Mouse (Mus musculus) R1 (cell line): Measurements from ENCODE around the gene Ccdc40.

Experiments
- DNase-seq: peaks from one replicate; pipeline ENCODE4 v3.0.0-alpha.2; 2018; ENCODE audit warnings: low read depth, low spot score

Ccdc40 gene

DNA sequence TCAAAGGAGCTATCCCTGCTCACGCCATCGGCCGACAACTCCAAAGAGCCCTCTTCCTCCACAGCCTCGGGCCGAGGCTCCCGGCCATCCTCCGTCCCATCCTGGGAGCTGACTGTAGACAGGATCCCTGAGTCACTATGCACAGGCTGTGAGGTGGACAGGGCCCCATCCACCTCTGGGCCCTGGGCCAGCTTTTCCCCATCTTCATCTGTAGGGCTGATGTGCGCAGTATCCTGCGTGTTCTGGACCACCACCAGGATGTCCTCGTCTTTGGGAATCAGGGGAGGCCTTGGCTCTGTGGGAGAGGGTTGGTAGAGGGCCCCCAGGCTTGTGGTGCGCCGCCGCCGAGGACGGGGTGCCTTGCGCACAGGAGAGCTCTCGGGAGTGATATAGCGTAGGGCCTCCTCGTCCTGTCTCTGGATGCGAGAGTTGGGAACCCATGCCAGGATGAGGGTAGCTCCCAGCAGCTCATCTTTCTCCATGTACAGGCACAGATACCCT is 19.5 kb upstream of the Ccdc40 start:
- DNase-seq: no peak

DNA sequence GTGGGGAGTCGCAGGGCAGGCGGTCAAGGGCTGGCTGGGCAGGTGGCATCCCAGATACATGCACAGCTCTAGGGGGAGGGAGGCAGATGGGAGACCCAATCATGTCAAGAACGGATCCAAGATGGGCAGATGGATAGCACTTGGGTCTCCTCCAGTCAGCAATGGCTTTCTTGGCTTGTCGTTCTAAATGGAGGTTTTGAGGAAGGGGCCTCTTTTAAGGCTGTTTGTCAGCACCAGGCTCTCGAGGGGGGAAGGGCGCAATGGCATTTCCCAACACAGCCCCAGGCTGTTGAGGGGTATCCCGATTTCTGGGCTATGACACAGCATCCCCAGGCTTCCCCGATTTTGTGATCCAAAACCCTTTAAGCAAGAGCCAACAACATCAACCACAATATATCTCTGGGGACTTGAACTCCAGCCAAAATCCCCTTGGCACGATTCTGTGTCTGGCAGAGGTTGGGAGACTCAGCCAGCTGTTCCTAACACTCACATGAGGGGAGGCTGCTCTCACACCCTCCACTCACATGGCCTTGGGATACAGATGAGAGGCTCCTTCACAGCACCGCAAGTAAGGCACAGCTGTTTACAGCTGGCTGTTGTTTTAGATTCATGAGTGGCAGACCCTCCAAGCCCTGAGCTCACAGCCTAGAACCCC is 18.9 kb upstream of the Ccdc40 start:
- DNase-seq: no peak

DNA sequence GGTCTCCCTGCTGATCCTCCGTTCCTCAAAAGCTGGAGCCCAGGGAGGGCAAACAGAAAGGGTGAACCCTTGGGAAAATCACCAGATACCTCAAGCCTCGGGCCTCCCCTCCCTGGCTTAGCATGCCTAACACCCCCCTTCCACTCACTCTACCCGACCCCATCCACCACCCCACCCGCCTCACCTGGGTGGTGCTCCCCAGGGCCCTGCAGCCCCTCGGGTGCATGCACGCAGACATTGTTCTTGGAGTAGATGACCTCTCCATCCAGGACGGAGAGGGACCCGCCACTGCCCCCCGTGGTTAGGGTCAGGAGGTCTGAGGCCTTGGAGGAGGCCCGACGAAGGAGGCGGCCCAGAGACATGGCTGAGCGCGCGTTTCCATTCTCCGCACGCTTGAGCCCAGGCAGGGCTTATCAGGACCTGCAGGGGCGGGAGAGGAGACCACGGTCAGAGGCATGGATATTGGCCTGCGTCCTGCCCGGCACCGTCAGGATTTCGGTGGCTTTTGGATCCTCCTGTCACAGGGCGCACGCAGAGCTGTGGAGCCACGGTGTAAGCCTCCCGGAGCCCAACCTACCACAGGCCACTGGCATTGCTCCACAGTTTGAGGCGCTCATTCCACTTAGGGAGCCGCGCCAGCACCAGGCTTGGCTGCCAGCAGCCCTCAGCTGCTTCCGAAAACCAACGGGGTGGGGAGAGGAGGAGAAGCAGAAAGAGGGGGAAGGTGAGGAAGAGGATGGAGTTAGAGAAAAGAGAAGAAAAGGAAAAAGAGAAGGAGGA is 17.9 kb upstream of the Ccdc40 start:
- no peak for DNase-seq

DNA sequence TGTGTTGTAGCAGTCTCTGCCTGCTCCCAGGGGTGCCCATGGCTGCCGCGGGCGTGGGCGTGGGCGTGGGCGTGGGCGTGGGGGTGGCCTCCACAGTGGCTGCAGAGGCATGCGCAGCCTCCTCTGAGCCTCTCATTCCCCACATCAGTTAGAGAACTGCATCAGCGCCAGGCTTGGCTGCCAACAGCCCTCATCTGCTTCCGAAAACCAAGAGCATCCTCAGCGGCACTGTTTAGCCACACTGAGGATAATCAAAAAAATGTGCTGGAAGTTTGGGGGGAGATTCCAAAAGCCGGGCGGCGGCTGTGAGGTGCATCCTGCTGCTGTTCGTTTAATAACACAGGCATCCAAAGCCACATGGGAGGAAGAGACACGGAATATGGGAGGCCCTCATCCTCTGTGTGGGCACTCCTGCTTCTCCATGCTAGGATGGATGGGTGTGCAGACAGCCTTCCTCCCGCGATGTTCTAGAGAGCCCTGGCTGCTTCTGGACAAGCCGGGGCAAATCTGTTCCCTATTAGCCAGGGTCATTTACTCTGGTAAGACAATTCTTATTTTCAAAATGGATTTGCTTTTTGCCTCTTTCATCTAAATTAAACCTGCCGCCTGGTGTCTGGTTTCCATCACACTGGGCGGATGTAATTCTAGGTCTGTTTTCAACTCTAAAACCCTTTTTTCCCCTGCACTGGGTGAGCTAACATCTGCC is 16.6 kb upstream of the Ccdc40 start:
- no peak for DNase-seq

DNA sequence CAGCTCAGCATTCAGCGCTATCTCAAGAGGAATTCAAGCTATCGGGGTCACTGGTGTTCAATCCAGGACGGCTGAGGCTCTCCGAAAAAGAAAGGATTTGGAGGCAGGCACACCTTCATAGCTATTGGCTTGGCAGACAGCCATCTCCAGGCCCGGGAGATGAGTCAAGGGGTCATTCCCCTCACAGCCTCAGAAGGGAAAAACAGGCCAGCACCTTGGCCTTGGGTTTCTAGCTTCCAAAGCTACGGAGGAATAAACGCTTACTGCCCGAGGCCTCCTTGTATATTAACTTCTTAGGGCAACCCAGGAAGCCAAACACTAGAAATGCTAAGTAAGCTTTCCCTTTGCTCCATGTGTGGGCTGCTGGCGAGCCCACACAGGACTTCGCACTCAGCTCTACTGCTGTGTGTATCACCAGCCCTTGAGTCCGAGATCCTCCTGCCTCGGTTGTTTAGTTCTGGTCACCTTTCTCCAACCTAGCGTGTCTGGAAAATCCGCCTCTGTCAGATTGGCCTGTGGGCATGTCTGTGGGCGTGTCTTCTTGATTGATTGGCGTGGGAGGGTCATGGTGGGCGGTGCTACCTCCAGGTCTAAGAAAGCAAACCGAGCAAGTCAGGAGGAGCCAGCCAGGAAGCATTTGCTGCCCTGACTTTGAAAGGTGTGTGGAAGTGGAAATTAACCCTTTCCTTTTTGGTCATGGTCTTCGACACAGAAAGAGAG is 15.0 kb upstream of the Ccdc40 start:
- DNase-seq: peak; percentile 86

DNA sequence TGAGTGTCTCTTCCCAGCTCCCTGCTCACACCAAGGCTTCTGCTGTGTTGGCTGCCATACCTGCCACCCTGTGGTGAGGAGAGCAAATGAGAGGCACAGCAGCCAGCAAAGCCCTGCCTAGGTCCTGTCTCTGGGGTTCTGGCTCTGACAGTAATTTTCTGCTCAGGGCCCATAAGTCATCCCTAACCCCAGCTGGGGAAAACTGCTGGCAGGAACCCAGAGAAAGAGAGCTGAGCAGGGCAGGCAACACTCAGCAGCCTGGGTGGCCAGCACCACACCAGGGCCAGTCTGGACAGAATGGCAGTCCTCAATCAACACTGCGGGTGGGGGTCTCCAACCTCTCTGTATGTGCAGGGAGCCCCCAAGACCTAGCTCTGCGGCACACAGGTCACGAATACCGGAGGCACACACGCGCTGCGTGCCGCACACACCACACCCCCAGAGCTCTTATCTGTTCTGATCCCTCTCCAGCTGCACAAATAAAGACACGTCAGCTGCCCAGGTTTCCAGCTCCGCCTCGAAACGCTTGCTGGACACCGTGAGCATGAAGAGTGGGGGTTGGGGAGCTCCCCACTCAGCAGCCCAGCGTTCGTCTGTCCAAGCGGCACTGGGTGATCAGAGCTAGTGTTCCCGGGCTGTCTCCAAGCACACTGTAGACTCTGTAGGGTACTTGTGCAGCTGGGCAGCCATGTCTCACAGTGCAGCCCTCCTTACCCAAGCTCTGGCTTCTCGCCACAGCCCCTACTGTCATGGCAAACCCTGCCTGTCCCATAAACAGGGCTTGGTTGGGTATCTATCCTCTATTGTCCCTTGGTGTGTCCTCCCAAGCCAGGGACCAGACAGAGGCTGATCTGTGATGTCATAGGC is 13.1 kb upstream of the Ccdc40 start:
- DNase-seq: no peak

DNA sequence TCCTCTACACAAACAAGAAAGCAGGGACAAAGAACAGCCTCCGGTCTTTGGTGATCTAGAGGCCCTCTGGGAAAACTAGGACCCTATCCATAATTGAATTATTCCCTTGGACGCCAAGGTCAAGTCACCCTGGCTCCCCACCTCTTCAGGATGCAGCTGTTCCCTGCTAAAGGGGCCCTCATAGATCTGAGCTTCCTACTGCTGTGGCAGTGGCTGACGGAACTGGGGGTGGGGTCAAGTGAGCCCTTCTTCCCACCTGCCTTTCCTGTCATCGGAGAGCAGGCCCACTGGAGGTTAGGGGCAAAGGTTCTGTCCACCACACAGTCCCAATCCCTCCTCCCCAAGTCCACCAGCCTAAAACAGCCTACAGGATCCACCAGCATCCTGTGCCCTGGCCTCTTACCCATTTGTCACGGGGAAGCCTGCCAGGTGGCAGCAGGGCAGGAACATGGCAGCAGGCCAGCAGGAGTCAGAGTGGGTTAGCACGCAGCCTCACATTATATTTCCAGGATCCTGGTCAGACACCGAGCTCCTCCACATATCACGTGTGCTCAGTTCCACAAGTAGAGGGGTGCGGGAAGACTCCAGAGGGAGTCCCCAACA is 12.4 kb upstream of the Ccdc40 start:
- DNase-seq: no peak

DNA sequence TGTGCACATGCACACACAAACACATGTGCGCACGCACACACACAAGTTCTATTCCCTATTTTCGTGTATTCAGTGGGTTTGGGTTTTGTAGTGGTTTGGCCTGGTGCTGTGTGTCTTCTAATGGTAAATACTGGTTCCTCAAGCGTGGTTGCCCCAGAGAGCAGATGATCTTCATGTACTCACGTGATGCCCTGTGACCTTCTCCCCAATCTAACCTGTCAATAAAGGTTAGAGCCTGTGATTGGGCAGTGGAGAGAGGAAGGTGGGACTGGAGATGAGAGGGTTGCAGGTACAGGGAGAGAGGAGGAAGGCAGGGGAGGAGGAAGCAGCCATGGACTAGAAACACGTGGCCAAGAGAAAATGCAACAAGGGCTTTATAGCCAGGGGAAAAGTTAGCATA is 10.5 kb upstream of the Ccdc40 start:
- no peak for DNase-seq

DNA sequence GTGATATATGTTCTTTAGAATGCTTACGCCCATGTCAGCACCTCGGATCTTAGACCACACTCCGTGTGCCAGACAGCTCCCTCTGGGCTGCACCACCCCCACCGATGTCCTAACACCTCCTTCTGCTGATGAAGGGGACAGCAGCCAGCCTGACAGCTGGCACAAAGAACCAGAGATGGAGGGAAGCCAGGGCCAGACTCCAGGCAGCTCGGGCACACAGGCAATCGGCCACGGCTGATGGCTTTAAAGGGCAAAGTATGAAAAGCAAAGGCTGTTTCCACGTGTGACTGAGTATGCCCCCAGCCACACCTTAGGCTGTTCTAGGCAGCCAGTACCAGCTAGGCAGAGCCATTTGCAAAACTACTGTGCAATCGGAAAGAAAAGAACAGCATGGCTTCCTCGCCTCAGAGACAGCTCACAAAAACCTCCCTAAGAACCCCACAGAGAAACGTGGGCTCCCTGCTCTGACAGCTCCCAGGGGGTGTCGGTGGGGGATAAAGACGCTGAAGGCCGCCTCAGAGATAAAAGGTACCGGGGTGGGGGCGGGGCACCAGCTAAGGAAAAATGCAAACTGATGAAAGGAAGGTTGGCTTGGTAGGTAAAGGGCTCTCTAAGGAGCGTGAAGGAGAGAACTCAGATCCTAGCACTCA is 8.4 kb upstream of the Ccdc40 start:
- peak; percentile 60 for DNase-seq

DNA sequence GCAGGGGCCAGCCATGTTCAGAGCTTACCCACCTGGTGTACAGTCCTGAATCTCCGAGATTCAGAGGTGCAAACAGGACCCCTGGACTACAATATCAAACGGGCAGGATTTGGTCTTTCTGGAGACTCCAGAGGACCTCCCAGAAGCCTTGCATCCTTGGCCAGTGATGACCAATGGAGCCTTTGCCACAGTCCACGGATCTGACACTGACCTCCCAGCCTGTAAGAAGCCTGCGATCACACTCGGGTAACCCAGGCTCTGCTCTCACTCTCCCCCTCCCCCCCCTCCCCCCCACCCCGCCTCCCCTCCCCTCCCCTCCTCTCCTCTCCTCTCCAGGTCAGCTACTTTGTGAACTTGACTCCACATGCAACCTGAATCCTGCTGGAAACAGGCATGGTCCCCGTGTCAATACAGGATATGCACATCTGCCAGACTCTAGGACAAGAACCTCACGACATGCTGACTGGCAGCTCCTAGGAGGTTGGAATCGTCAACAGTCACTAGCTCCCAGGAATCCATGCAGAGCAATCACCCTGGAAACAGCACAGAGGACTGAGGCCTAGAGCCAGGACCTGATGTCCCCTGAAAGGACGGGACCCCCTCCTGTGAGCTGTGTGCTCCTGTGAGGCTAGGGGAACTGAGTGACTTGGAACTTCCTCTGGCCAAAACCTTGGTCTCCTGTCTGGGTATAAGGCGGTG is 6.4 kb upstream of the Ccdc40 start:
- no peak for DNase-seq

DNA sequence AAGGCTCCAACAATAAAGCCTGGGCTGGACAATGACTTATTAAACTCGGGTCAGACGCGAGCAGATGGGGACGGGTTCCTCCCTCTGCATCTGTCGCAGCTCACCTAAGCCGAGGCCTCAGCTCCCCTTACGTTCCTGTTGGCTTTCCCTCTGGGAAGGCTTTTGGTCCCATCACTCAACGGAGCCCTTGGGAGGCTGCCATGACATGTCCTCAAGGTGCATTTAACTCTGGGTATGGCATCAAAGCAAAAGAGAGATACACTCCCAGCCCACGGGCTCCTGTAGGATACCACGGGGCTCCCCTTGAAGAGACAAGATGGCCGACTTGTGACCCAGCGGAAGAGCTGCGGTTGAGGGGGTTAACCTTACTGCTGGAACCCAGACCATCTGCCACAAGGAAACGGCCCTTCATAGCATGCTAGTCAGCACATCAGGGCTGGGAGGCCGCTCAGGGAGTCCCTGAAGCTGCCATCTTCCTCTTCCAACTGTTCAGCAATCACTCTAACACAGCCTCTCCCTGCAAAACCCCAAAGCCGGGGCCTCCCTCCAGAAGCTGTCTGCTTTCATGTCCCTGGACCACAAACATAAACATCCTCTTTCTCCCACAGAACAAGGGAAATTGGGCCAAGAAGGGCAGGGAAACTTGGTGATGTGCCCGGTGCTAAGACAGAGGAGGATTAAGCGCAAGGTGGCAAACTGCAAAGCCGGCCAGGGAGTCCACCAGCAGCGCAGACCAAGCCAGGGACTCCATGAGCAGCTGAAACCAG is 5.1 kb upstream of the Ccdc40 start:
- no peak for DNase-seq

DNA sequence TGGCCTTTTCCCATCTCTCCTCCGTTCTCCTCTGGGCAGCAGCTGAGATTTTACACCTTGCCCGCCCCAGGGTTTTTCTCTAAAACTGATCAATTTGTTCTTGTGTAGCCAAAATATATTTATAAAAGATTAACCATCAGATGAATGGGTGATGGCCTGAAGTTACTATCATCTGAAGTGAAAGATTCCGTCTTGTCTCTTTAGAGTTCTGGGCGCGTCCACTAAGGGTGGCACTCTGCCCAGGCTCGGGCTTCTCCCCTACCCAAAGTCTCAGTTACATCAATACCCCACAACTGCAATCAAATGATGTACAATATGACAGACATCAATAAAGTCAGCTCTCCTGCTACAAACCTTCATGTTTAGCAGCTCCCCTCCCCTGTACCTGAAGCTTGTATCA is 3.4 kb upstream of the Ccdc40 start:
- no peak for DNase-seq

DNA sequence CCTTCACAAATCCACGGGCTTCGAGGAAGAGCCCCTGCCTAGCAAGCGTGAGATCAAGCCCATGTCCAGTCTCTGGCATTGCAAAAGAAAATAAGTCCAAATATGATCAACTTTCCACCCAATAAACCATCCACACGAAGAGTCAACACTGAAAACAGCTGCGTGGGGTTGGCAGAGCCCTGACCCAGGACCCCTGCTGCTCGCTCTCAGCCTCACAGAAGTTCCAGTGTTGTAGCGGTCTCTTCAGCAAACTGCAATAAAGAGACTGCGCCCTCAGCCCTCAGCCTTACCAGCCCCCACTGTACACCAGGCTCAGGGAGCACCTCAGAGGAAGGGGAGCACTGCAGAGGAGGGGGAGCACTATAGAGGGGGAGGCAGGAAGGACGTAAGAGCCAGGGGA is 2.7 kb upstream of the Ccdc40 start:
- DNase-seq: no peak

DNA sequence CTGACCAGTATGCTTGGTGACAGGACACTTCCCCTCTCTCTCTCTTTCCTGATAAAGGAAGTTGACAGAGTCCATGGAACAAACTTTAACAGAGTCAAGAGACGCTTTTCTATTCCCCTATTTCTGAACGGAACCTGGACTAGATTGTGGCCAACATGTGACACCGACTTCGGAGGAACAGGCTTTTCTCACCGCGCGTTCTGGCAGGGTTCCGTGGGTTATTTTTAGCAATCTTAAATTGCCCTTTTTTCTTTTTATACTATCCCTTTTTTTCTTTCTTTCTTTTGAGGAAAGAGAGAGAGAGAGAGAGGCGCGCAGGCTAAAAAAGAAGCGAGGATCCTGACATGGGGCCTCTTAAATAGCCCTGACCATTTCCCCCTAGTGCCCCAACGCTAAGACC is 781 bp upstream of the Ccdc40 start:
- DNase-seq: no peak

DNA sequence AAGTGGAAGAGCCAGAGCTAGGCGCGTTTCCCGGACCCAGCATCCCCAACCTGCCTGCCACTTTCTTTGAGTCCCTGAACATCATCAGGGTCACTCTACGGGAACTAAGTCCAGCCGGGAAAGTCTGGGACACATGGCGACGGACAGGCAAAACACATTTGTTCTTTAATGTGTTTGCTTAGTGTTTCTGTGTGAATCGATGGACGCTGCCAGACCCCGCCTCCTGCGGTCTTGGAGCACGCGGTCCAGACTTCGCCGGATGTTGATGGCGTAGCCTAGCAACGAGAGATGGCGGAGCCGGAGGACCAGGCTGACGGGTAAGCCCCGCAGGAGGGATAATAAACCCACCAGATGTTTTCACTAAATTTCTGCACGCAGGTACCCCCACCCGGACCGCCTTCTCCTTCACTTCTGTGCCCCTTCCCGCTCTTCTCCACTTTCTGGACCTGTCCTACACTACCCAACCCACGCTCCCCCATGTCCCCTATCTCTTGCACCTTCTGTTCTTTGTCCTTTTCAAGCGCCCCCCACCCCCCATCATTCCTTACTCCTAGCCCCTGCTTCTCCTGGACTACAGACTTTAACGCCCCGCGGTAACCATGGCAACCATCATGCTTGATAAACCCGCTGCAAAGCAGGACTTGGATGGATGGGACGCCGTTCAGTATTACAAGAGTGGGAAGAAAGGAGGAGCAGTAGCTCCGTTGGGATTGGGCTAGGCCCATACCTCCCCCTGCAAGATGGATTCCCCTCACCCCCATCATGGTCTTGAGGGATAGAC is 664 bp downstream of the Ccdc40 start:
- DNase-seq: peak; percentile 82

DNA sequence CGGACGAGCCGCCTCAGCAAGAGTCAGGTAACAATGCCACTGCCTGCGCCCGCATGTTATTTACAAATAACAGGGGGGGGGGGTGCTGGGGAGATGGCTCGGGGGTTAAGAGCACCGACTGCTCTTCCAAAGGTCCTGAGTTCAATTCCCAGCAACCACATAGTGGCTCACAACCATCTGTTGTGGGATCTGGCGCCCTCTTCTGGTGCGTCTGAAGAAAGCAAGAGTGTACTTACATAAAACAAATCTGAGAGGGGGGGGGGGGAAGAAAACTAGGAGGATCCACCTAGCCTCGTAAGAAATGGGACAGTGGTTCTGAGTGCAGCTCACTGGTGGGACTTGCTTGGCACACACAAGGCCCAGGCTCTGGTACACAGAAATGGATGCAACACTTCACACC is 6.4 kb downstream of the Ccdc40 start:
- DNase-seq: peak; percentile 54

DNA sequence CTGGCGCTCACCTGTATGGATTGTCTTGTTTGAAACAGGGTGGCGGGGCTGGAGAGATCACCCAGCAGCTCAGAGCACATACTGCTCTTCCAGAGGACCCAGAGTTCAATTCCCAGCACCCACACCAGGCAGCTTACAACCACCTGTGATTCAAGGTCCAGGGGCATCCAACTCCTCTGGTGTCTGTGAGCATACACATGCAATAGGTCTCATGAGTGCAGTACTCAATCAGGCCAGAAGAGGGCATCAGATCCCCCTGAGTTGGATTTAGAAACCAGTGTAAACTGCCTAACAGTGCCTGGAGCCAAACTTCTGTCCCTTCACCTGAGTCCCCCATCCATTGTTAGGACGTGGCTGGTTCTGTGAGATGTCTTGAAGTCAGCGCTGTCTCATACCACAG is 7.2 kb downstream of the Ccdc40 start:
- DNase-seq: peak; percentile 88

DNA sequence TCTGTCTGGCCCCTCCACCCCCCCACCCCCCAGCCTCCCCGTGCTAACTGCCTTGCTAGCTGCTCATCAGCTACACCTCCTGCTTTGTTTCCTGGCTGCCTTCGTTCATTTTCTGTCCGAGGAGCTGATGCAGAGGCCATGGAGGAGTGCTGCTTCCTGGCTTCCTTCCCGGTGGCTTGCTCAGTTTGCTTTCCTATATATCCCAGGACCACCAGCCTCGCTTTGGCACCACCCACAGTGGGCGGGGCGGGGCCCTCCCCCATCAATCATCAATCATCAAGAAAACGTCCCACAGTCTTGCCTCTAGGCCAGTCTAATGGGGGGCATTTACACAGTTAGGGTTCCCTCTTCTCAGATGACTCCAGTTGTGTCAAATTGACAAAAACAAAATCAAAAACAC is 8.0 kb downstream of the Ccdc40 start:
- DNase-seq: no peak
